Mouse (Mus musculus): ENCODE results near the gene Tnfaip3.

Tnfaip3 gene

GRCm38 (mm10) chr10:19014381-19015256 lies 838 bp downstream of the Tnfaip3 start:
- DNase-seq, result peak; percentile 20 to 42

GRCm38 (mm10) chr10:19013351-19013750 lies 2.1 kb downstream of the Tnfaip3 start:
- DNase-seq, result no peak

- DNase-seq, result no peak
Observed at GRCm38 (mm10) chr10:19012616-19013015, 2.8 kb downstream of the Tnfaip3 start.

- DNase-seq, result no peak
Observed at GRCm38 (mm10) chr10:19011832-19012440, 3.5 kb downstream of the Tnfaip3 start.

GRCm38 (mm10) chr10:19010414-19010813 lies 5.0 kb downstream of the Tnfaip3 start:
- DNase-seq, result no peak

- no peak for DNase-seq
Observed at GRCm38 (mm10) chr10:19009186-19009672, 6.2 kb downstream of the Tnfaip3 start.

GRCm38 (mm10) chr10:19008607-19008940 lies 6.9 kb downstream of the Tnfaip3 start:
- no peak for DNase-seq

GRCm38 (mm10) chr10:19007897-19008606 lies 7.4 kb downstream of the Tnfaip3 start:
- DNase-seq, result no peak

GRCm38 (mm10) chr10:19002091-19002785 lies 13.2 kb downstream of the Tnfaip3 start:
- no peak for DNase-seq

GRCm38 (mm10) chr10:18999427-18999826 lies 16.0 kb downstream of the Tnfaip3 start:
- DNase-seq, result peak; percentile 23 to 53

GRCm38 (mm10) chr10:18996331-18996730 lies 19.1 kb downstream of the Tnfaip3 start:
- no peak for DNase-seq

- DNase-seq, result no peak
Observed at GRCm38 (mm10) chr10:18995465-18996261, 19.8 kb downstream of the Tnfaip3 start.

GRCm38 (mm10) chr10:18992971-18993370 lies 22.5 kb downstream of the Tnfaip3 start:
- no peak for DNase-seq

GRCm38 (mm10) chr10:18991057-18991456 lies 24.4 kb downstream of the Tnfaip3 start:
- no peak for DNase-seq

- DNase-seq, result no peak
Observed at GRCm38 (mm10) chr10:18987907-18988199, 27.6 kb downstream of the Tnfaip3 start.

- no peak for DNase-seq
Observed at GRCm38 (mm10) chr10:18987046-18987906, 28.2 kb downstream of the Tnfaip3 start.

- no peak for DNase-seq
Observed at GRCm38 (mm10) chr10:18985516-18985915, 29.9 kb downstream of the Tnfaip3 start.

- no peak for DNase-seq
Observed at GRCm38 (mm10) chr10:18983514-18983913, 31.9 kb downstream of the Tnfaip3 start.

GRCm38 (mm10) chr10:18974486-18974885 lies 41.0 kb downstream of the Tnfaip3 start:
- no peak for DNase-seq

- DNase-seq, result no peak
Observed at GRCm38 (mm10) chr10:18966893-18967292, 48.6 kb downstream of the Tnfaip3 start.

GRCm38 (mm10) chr10:18965601-18966000 lies 49.9 kb downstream of the Tnfaip3 start:
- no peak for DNase-seq
